Mouse (Mus musculus) activated CD4-positive, CD25-positive, alpha-beta regulatory T cell, adult 4 months (primary cell): ENCODE measurements at regions not wholly inside any gene's neighbourhood (a gene's known extent, or its start where the extent isn't known, plus 50 kb on each side); places are given as distances from the start of the nearest gene placed in this dataset.

ENCODE experiments used
- ATAC-seq: one replicate; pipeline ENCODE4 v1.8.0; 2017

DNA sequence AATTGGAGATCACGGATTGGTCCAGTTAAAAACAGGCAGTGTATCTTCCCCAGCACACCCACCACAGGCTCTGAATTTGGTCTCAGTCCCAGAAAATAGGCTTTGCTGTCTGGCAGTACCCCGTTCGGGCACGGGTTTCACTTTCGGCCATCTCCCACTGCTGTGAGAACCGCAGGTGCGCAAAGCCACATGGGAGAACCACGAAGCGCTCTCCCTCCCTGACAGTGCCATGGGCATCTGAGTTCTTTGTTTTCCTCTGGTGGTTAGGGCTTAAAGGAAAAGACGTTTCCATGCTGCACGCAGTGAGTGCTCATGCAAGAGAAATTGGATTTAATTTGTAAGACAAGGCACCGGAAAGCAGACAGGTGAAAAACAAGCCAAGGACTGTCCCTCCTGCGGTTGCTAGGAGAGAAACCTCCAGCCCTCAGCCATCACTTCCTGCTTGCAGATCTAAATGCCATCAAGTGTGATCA is 441.3 kb upstream of the 3110018I06Rik start:
- peak; percentile 85 for ATAC-seq

- ATAC-seq = no peak
Observed at GRCm38 (mm10) chr12:107050891-107051635, 437.4 kb upstream of the 3110018I06Rik start.

DNA sequence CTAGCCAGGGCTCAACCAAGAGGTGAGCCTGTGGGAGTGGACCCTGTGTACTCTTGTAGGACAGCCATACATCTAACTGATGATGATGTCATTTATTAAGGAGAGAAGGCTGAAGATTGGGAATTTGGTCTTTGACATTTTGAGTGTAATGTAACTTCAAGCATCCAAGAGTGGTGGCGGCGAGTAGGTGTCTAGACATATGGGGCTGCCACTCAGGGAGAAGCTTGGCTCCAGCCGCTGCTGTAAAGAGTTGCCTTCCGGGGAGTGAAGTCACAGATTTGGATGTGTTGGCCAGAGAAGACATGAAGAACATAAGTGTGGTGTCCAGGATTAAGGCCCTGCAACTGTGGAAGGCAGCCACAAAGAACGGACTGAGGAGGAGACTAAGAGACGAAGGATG is 436.3 kb upstream of the 3110018I06Rik start:
- no peak for ATAC-seq

GRCm38 (mm10) chr12:107056553-107056952 is 431.9 kb upstream of the 3110018I06Rik start:
- ATAC-seq = no peak

GRCm38 (mm10) chr12:107060514-107060913 is 427.9 kb upstream of the 3110018I06Rik start:
- ATAC-seq = no peak

DNA sequence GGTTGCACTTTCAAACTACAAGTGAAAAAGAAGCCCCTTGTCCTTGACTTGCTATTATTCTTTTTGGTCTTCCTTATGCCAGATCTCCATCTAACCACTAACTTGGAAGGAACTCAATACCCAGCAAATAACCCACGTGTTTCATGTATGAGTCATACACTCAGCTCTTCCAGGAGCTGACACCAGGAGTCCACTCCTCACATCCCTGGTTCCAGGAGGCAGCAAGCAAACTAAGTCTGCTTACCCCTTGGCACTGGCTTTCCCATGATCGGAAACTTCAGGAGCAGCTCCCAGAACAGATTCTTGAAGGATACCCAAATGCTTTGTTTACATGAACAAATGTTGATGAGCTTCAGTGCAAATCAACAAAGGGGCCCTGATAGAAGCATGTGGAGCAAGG is 421.1 kb upstream of the 3110018I06Rik start:
- no peak for ATAC-seq

DNA sequence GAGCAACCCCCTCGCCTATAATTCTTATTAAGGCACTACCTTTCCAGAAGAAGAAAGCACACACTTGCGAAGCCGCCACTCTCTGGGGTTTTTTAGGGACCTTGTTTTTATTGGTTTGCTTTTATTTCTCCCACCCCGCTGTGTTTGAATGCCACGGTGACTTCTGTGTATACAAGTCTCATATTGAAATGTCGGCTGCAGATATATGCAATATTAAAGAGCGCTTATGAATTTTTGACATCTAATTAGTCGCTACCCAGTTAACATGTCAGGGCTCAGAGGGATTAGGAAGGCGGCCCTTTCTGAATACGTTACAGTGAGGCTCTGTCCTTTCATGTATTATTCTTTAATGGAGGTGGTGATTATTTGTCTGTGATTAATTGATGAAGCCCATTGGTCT is 405.9 kb upstream of the 3110018I06Rik start:
- no peak for ATAC-seq

DNA sequence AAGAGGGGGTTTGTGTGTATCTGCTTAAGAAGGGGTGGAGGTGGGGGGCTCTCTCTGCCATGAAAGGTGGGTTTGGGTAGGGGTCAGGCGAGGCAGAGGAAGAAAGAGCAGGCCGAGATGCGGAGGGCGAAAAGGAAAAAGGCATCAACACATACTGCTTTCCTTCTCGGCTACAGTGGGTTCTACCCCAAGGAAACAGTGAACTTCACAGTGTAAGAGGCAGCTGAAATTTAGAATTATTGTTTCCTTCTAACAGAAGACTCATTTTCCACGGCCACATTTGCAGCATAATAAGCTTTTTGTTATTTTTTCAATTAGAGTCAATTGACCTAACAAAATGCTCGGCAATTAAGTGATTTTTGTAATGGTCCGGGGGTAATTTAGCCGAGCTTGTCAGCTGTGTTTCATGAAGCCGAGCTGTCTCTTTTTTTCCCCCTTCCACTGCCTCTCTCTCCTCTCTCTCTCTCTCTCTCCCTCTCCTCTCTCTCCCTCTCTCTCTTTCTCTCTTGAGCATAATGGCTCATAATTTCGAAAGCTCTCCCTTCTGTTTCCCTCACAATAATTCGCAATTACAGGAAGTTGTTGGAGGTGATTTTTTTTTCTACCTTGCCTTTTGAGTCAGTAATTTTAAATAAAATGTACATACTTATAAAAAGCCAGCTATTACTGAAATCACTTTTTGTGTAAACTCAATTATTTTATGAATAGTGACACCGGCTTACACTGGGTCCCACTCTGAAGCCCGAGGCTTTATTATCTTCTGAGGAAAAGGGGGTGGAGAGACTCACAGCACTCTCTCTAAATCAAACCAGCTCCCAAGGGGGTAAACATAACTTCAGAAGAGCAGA is 403.1 kb upstream of the 3110018I06Rik start:
- ATAC-seq = no peak

DNA sequence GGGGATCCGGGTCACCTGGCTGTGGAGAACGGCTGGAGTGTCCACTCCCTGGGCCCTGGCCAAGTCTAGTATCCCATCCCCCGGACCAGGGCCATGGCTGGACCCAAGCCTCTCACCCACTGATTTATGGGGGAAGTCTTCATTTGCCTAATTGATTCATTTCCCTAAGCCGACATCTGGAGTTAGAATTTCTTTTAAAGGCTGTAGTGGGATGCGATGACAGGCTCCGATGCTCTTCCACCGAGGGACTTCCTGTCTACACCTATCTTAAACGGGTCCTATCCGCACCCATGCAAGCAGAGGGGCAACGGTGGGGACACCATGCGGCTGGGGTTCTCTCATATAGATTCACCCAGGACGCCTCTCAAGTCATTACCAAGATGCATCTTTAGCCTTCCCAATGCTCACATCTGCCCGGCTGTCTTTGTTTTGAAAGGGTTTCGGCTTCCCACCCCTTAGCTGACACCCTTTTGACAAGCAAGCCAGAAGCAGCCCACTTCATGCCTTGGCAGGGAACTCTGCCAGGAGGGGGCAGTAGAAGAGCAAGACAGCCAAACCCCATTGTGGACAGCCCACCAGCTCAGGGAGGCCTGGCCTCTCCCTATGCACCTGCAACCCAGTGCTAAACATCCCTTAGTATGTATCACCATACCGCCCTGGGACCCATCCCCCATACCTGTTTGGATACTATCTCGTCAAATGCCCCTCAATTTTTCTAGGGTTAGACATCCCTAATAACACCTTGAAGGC is 402.4 kb upstream of the 3110018I06Rik start:
- ATAC-seq = peak; percentile 84

DNA sequence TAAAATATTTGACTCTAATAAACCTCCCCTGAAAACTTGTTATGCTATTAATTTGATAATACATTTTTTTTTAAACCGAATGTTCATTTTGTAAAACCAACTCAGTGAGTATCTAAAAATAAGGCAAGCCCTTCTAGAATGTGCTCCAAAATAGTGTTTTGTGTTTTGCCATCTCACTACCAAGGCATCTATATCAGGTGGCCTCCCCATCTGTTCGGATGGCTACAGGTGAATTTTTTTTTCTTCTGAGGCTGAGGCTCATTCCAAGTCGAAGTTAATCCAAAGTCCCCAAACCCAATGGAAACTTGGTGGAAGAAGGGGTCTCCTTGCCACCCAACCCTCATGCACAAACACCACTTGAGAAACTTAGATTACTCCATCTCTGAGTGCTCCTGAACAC is 396.3 kb upstream of the 3110018I06Rik start:
- no peak for ATAC-seq

DNA sequence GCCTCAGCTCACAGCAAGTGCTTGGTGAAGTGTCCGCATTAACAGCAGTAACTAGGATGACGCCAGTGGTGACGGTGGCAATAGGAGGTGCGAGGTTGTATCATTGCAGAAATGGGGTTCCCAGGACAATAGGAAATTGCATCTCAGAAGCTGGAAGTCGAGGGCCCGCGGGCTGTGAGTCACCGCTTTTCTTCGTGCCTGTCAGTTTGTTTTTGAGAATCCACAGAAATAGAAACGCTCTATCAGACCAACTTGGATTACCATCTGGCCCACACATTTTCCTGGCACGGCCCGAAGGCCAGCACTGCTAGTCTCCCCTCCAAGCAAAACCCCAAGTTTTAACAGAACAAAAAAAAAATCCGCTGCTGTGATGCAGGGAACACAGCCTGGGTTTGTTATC is 395.1 kb upstream of the 3110018I06Rik start:
- no peak for ATAC-seq

GRCm38 (mm10) chr12:107095409-107095808 is 393.0 kb upstream of the 3110018I06Rik start:
- no peak for ATAC-seq

DNA sequence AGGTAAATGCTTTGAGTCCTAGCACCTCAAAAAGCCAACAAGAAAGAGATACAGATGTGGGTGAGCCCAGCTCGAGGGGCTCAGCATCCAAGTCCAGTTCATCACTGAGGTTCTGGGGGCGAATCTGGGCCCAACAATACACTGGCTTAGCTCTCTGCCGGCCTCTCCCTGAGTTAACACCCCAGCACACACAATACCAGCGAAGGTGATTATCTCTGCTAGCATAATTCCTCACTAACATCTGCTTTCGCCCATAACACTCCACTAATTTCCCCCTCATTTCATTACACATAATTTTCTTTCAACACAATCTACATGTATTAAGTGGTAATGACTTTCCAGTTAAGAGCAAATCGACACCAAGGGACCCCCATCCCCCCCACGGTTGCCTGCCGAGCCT is 383.9 kb upstream of the 3110018I06Rik start:
- ATAC-seq = no peak

- no peak for ATAC-seq
Observed at GRCm38 (mm10) chr12:107105017-107105416, 383.4 kb upstream of the 3110018I06Rik start.

DNA sequence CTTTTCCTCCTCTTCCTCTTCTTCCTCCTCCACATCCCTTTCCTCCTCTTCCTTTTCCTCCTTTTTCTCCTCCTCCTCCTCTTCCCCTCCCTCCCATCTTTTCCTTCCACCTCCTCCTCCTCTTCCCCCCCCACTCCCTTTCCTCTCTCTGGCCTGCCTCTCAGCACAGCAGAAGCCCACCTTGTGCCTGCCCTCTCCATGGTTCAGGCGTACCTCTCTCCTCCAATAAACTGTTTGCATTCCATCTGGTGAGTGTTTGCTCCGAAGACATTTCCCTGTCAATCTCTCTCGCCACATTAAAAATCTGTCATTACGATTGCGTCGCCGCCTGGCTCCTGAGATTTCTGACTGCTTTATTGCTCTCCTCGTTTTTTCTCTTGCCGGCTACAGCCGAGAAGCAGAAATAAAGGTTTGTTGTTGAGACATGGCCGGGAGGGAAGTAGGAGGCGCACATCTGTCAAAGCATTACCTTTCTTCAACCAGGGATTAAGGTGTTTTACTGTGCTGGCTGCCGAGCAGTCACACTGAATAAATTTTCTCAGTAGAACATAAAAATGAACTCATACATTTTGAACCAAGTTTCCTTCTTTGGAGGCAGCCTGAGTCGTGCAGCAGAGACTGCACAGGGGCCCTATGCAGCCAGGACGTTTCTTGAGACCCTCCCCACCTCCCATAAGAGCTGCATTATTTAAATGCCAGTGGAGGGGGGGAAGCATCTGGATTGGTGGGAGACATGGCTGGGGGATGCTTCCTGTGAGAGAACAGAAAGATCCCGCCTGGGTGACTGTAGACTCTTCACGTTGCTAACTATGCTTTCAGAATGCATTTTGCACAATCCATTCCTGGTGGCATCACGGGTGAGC is 376.3 kb upstream of the 3110018I06Rik start:
- no peak for ATAC-seq

- peak; percentile 82 for ATAC-seq
Observed at GRCm38 (mm10) chr12:107118364-107118763, 370.1 kb upstream of the 3110018I06Rik start.

GRCm38 (mm10) chr12:107119076-107119475 is 369.4 kb upstream of the 3110018I06Rik start:
- no peak for ATAC-seq

GRCm38 (mm10) chr12:107120486-107121186 is 367.8 kb upstream of the 3110018I06Rik start:
- no peak for ATAC-seq

GRCm38 (mm10) chr12:107121990-107122389 is 366.4 kb upstream of the 3110018I06Rik start:
- ATAC-seq = no peak

- peak; percentile 51 for ATAC-seq
Observed at GRCm38 (mm10) chr12:107123661-107124060, 364.8 kb upstream of the 3110018I06Rik start.

DNA sequence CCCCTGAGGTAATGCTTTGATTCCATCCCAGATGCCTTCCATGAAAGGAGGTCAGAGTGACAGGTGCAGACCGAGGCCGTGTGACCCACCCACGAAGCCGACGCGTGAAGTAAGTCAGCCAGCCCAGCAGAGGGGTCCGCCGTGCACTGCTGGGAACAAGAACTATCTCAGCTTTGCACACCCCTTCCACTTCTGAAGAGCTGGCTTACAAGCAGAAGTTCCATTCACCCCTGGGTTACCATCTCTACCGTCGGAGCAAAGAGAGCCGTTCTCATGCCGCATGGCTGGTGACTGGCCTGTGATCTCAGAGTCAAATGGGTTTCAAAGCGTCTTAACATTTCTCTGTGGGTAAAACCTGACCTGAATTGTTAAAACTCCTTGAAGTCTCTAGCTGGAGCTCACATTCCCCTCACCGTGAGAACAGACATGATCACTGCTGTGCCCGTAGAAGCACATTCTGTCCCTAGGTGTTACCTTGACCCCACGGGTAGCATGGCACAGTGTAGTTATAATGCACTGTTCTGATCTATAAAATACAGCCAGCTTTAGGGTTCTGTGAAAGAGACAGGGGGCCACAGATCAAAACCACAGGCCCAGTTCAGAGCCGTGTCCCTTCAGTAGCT is 364.1 kb upstream of the 3110018I06Rik start:
- no peak for ATAC-seq
